Mouse (Mus musculus) neural tube, embryonic 12.5 days (tissue): ENCODE results near the gene Cavin1. TPM values are rescaled to one million over a fixed set of nuclear protein-coding genes. Genes with fewer than 3 reads are reported as not detected.

Experiments
- ATAC-seq: fragments of 200-750 bp; cut with Nextera tagmentation; 2 replicates; pipeline ENCODE4 v1.8.0; 2017; ENCODE audit warnings: low read depth, mild to moderate bottlenecking, moderate TSS enrichment, moderate library complexity; ENCODE audit not compliant: low FRiP score
- H3K27ac ChIP-seq: fragments of 300-500 bp; sonication (generic); 2 replicates; pipeline ENCODE4 v1.5.1; 2016
- H3K27me3 ChIP-seq: fragments of 300-500 bp; sonication (generic); replicated peaks from 2 replicates; pipeline ENCODE4 v1.6.1; 2016; ENCODE audit warnings: mild to moderate bottlenecking
- H3K36me3 ChIP-seq: fragments of 300-500 bp; sonication (generic); 2 replicates; pipeline ENCODE4 v1.6.1; 2016; ENCODE audit warnings: mild to moderate bottlenecking
- H3K4me1 ChIP-seq: fragments of 300-500 bp; sonication (generic); 2 replicates; pipeline ENCODE4 v1.6.1; 2016
- H3K4me2 ChIP-seq: fragments of 300-500 bp; sonication (generic); replicated peaks from 2 replicates; pipeline ENCODE4 v1.6.1; 2016; ENCODE audit warnings: mild to moderate bottlenecking
- H3K4me3 ChIP-seq: fragments of 300-500 bp; sonication (generic); 2 replicates; pipeline ENCODE4 v1.5.1; 2016
- H3K9ac ChIP-seq: fragments of 300-500 bp; sonication (generic); 2 replicates; pipeline ENCODE4 v1.6.1; 2016; ENCODE audit warnings: mild to moderate bottlenecking
- H3K9me3 ChIP-seq: fragments of 300-500 bp; sonication (generic); 2 replicates; pipeline ENCODE4 v1.6.1; 2016; ENCODE audit warnings: mild to moderate bottlenecking
- WGBS: fragments of 180-500 bp; shearing (Covaris S2); methylation state at CpG from one replicate; pipeline ENCODE4 v1.1.7; 2016; 5-methylcytosine and 5-hydroxymethylcytosine counted together
- polyA plus RNA-seq: library from polyadenylated mRNA; unstranded; fragments of >200 nt; fragmentation: Nextera tagmentation; extraction: Ambion mirVana; gene quantifications from 2 replicates; pipeline ENCODE4 v1.2.1, GENCODE M21; 2016

Gene Cavin1
- polyA plus RNA-seq, 1 experiment from 2014 or later = 35.0 TPM

DNA sequence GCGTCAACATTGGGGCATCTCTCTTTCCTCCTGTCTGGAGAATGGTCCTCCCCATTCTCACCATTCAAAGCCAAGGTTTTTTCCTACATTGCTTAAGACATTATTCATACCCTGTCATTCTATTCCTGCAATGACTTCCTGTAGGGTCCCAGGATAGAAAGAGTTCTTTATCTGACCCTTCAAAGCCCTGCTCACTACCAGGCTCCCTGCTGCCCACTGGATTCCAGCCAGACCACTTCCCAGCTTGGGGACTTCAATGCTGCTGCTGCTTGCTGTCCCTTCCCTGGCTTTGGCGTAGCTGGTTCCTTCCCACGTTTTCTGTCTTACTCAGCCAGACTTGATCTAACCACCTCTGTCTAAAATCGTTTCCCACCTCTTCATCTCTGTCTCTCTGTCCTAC lies 23.8 kb downstream of the Cavin1 start:
- Histone ChIP-seq H3K36me3 (no peaks in the 10 kb centered on the region), H3K4me1 (peaks cover 3% of the 10 kb centered on the region; the same call in 1 of the 2 replicates), H3K9me3 (no peaks in the 10 kb centered on the region), H3K27me3 (no peaks in the 10 kb centered on the region), H3K4me3 (no peak overlapping the region), H3K4me2 (no peak overlapping the region), H3K27ac (no peak overlapping the region), H3K9ac (no peak overlapping the region)
- ATAC-seq = no peak
- WGBS = 47% methylated on average over 4 of the region's 4 CpGs

DNA sequence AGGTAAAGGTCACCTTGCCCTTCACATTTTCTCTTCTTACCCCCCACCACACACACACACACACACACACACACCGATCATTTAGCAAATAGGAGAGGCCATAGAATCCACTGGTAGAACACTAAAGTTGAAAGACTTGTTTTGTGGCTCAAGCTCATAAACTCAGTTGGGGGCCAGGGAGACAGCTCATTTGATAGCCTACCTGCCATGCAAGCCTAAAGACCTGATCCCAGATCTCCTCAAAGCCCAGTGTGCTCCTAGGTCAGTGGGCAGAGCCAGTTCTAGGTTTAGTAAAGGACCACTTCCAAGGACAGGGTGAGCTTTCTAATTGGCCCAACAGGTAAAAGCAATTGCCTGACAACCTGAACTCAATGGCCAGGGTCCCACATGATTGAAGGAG lies 28.3 kb downstream of the Cavin1 start:
- no peak overlapping the region for H3K9ac ChIP-seq
- no peak overlapping the region for H3K4me3 ChIP-seq
- H3K4me1 ChIP-seq = peaks cover 11% of the 10 kb centered on the region; the same call in 1 of the 2 replicates
- WGBS = 52% methylated on average over 1 of the region's 1 CpGs
- H3K9me3 ChIP-seq = no peaks in the 10 kb centered on the region
- H3K4me2 ChIP-seq = no peak overlapping the region
- H3K27me3 ChIP-seq = no peaks in the 10 kb centered on the region
- no peak for ATAC-seq
- no peaks in the 10 kb centered on the region for H3K36me3 ChIP-seq
- H3K27ac ChIP-seq = no peak overlapping the region

DNA sequence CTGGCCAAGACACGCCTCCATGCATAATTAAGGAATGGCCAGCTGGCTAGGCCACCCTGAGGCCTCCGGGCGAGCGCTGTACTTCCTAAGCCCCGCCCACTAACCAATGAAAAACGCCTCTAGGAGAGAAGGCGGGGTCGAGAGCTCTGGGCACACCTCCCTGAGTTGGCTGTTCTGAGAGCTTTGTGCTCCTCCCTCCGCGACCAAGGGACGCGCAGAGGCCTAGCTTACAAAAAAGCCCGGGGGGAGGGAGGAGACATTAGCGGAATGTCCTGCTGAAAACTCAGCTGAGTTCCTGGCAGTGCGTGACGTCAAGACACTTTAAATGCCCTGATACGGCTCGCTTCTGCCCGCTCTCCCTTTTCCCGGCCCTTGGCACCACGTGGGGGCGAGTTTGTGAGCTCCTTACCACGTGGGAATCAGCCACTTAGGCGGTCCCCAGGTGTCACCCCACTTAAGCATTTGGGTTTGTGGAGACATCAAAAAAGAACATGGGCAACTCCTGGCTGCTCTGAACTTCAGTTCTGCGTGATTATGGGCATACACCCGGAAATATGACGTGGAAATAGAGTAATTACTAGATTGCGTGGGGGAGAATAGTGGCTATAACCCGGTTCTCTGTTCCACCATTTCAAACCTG lies 31.1 kb downstream of the Cavin1 start, which contains the start of gene Stat3:
Gene Stat3 (minus strand): TSS at position 29 of the 640 bp plus-strand sequence.
- Histone ChIP-seq H3K9ac (peak within 1 kb of the TSS; percentile 87), H3K4me1 (peaks cover 11% of the 10 kb centered on the region; the same call in 1 of the 2 replicates), H3K4me2 (peak within 1 kb of the TSS; percentile 71), H3K4me3 (peak within 1 kb of the TSS; percentile 88), H3K9me3 (no peaks in the 10 kb centered on the region), H3K36me3 (no peaks in the 10 kb centered on the region), H3K27me3 (no peaks in the 10 kb centered on the region), H3K27ac (peak within 1 kb of the TSS; percentile 79; the same call in 1 of the 2 replicates)
- WGBS = 2% methylated on average over 29 of the region's 29 CpGs
- ATAC-seq = peak; percentile 99

DNA sequence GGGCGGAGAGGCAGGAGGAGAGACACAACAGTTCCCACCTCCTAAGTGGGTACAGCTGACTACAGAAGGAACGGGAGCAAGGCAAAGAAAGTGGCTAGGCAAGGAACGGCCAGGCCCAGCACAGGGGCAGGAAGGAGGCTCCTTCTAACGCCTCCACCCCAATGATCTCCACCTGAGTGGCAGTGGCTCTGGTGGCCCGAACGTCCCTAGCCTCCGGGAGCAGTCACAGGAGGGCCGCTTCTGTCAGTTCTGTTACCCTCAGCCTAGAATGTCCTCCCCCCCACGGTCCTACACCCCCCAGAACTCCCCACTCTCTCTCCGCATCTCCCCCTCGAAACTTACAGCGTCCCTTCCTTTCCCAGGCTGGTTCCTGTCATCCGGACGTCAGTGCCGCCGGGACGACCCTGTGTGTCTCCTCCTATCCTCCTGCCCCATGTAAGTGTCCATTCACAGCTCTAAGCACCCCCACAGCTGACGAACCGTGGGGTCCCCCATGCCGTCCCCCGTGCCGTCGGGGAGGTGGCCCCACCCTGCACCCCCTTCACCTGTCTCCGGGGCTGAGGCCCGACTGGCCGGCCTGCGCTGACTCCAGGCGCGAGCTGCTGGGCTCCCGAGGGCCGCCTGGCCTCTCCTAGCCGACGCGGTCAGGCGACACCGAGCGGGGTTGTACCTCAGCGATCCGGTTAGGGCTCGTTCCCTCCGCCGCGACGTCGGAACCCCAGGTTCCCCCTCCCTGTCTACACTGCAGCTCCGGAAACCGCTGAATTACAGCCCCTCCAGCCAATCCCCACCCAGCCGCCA lies 31.8 kb downstream of the Cavin1 start:
- Histone ChIP-seq H3K4me3 (peak overlapping the region; percentile 88), H3K4me2 (peak overlapping the region; percentile 71), H3K9me3 (no peaks in the 10 kb centered on the region), H3K27ac (peak overlapping the region; percentile 79; the same call in 1 of the 2 replicates), H3K4me1 (peaks cover 11% of the 10 kb centered on the region; the same call in 1 of the 2 replicates), H3K27me3 (no peaks in the 10 kb centered on the region), H3K9ac (peak overlapping the region; percentile 87), H3K36me3 (no peaks in the 10 kb centered on the region)
- peak; percentile 30 for ATAC-seq
- 1% methylated on average over 47 of the region's 48 CpGs for WGBS

DNA sequence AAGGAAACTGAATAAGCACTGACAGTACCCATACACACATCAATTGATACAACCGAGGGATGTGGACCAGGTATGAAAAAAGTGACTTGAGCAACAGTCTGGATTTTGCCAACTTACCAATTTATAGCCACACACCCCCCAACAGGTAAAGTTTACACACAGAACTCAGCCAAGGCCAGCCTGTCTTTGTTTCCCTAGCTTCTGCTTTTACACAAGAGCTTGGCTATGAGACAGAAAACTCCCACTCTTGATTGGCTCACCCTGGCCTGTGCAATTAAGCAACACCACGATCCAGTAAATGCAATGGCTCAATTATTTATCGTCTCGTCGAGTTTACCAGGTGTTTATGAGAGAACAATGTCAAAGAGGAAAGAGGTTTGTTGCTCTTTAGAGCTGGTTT lies 32.6 kb downstream of the Cavin1 start:
- Histone ChIP-seq H3K36me3 (no peaks in the 10 kb centered on the region), H3K27me3 (no peaks in the 10 kb centered on the region), H3K4me2 (peak overlapping the region; percentile 71), H3K9ac (peak overlapping the region; percentile 18; the same call in 1 of the 2 replicates), H3K4me3 (0 out of 2 replicates have a peak overlapping the region, but pooled peaks have one; percentile 13), H3K27ac (0 out of 2 replicates have a peak overlapping the region, but pooled peaks have one; percentile 3), H3K9me3 (no peaks in the 10 kb centered on the region), H3K4me1 (peaks cover 11% of the 10 kb centered on the region; the same call in 1 of the 2 replicates)
- ATAC-seq = no peak
- 33% methylated on average over 5 of the region's 5 CpGs for WGBS

DNA sequence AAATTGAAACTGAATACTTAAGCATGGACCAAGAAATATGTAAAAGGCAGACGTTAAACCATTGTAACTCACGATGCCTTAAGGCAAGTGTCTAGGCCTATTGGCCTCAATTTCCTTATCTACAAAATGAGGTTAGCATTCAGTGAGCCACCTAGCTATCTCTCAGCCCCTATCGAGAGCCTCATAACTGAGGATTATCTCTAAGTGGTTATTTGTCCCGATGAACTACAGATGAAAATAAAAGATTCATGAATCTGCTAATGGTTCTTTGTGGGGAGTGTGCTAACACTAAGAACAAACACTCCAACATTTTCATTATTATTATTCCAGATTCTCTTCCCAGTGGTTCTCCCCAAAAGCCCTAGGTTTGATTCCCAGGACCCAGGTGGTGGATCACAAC lies 33.4 kb downstream of the Cavin1 start:
- no peaks in the 10 kb centered on the region for H3K9me3 ChIP-seq
- no peaks in the 10 kb centered on the region for H3K36me3 ChIP-seq
- H3K4me2 ChIP-seq = peak overlapping the region; percentile 71
- peaks cover 11% of the 10 kb centered on the region; the same call in 1 of the 2 replicates for H3K4me1 ChIP-seq
- no peak overlapping the region for H3K9ac ChIP-seq
- H3K4me3 ChIP-seq = no peak overlapping the region
- WGBS = 74% methylated on average over 4 of the region's 4 CpGs
- ATAC-seq = no peak
- no peak overlapping the region for H3K27ac ChIP-seq
- no peaks in the 10 kb centered on the region for H3K27me3 ChIP-seq

DNA sequence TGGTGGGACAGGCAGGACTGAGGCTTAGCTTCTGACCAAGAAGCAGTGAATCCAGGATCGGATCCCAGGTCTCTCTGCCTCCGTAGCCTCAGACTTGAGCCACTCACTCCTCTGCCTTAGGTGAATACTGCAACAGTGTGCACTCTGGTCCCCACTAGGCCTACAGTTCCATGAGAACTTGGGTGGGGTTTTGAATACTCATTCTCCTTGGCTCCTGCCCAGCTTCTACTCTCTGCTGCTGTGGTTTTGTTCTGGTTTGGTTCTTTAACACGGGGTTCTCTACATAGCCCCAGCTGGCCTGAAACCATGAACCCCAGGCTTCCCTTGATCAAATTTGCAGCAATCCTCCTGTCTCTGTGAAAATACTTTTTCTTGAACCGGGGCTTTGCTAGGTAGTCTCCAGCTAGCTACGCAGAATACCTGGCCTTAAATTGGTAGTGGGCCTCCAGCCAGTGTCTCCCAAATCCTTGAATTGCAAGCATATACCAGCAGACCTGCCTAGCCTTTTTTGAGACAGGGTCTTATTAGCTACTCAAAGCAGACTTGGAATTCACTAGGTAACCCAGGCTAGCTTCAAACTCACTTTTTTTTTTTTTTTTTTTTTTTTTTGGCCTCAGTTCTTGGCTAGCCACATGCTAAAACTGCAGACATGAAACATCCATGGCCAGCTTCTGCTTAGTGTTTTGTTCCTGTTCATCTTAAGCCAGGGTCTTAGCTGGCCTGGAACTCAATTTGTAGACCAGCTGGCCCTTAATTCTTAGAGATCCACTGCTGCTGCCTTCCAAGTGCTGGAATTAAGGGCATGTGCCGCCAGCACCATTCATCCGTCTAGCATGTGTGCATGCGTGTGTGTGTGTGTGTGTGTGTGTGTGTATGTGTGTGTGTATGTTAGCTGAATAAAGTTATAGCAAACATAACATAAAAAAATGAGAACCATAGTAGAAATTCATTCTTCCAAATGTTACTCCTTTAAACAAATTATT lies 35.0 kb downstream of the Cavin1 start:
- no peak overlapping the region for H3K4me2 ChIP-seq

DNA sequence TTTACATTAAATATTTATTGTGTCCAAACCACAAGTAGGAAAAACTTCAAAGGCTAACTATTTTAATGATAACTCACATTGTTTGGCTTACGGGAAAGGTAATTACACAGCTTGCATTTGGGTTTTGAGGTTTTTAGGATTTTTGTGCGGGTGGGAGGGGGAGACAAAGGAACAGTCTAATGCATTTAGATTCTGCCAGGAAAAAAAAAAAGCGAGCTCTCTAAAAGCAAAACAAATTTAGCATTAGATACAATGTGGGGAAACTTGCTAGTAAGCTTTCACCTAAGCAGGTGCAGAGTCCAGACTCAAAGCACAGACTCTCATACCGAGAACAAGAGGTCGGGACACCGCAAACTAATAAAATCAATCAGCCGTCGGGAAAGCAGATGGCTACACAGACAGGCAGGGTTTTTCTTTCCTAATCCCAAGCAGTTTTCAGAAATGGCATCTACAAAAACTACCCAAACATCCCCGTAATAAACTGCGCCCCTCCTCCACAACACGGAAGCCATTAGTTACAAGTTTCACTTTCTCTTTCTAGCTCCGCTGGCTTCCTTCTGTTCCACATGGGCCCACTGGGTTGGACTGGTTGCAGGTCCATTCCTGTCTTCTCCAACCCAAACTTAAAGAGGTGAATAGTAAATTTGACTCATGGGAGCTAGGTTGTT lies 39.3 kb downstream of the Cavin1 start:
- Histone ChIP-seq H3K4me3 (no peak overlapping the region), H3K36me3 (no peaks in the 10 kb centered on the region), H3K9ac (no peak overlapping the region), H3K9me3 (no peaks in the 10 kb centered on the region), H3K27ac (no peak overlapping the region), H3K27me3 (no peaks in the 10 kb centered on the region), H3K4me2 (no peak overlapping the region), H3K4me1 (peaks cover 5% of the 10 kb centered on the region; the same call in 1 of the 2 replicates)
- ATAC-seq = no peak
- 54% methylated on average over 12 of the region's 12 CpGs for WGBS

More for the DNA sequence above, 35.0 kb downstream of the Cavin1 start:
- ATAC-seq = no peak
- Histone ChIP-seq H3K27ac (no peak overlapping the region), H3K36me3 (no peaks in the 10 kb centered on the region), H3K4me1 (peaks cover 14% of the 10 kb centered on the region; the same call in 1 of the 2 replicates), H3K27me3 (no peaks in the 10 kb centered on the region), H3K9ac (no peak overlapping the region), H3K4me3 (no peak overlapping the region), H3K9me3 (no peaks in the 10 kb centered on the region)
- 91% methylated on average over 8 of the region's 8 CpGs for WGBS

DNA sequence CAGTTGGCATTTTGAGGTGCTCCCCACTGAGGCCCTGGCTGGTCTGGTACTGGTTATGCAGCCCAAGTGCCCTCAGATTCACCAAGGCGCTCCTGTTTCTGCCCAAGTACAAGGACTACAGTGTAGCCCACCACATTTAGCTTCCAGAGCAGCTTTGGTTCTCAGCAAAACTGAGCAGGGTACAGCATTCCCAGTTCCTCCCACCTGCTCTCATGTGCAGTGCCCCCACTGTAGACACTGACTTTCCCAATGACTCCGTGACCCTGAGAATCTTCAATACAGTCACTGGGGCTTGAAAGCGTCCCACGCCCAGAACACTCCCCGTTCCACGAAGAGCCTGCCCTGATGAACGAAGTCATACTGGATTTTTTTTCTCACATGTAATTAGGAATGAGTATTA lies 40.1 kb downstream of the Cavin1 start:
- peaks cover 5% of the 10 kb centered on the region; the same call in 1 of the 2 replicates for H3K4me1 ChIP-seq
- no peak overlapping the region for H3K27ac ChIP-seq
- 76% methylated on average over 7 of the region's 7 CpGs for WGBS
- no peak overlapping the region for H3K9ac ChIP-seq
- no peaks in the 10 kb centered on the region for H3K27me3 ChIP-seq
- no peak overlapping the region for H3K4me2 ChIP-seq
- H3K9me3 ChIP-seq = no peaks in the 10 kb centered on the region
- H3K4me3 ChIP-seq = no peak overlapping the region
- no peak for ATAC-seq
- H3K36me3 ChIP-seq = no peaks in the 10 kb centered on the region

DNA sequence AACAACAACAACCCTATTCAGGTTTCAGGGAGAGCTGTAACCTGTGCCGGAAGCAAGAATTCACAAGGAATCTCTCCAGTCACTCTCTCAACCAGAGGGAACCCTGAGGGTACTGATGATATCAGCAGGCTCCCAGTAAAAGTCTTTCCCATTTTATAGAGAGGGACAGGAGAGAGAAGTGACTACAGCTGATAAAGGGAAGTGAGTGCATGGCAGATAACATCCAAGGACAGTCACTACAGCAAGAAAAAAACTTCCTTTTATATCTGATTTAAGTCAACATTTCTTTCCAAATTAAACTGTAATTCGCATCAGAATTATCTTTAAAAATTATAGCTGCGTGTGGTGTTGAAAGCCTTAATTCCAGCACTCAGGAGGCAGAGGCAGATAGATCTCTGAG lies 43.3 kb downstream of the Cavin1 start:
- no peaks in the 10 kb centered on the region for H3K36me3 ChIP-seq
- peaks cover 5% of the 10 kb centered on the region; the same call in 1 of the 2 replicates for H3K4me1 ChIP-seq
- H3K4me3 ChIP-seq = no peak overlapping the region
- H3K27ac ChIP-seq = no peak overlapping the region
- H3K9ac ChIP-seq = no peak overlapping the region
- no peaks in the 10 kb centered on the region for H3K9me3 ChIP-seq
- no peak overlapping the region for H3K4me2 ChIP-seq
- ATAC-seq = no peak
- no peaks in the 10 kb centered on the region for H3K27me3 ChIP-seq
- WGBS = 95% methylated on average over 3 of the region's 3 CpGs

DNA sequence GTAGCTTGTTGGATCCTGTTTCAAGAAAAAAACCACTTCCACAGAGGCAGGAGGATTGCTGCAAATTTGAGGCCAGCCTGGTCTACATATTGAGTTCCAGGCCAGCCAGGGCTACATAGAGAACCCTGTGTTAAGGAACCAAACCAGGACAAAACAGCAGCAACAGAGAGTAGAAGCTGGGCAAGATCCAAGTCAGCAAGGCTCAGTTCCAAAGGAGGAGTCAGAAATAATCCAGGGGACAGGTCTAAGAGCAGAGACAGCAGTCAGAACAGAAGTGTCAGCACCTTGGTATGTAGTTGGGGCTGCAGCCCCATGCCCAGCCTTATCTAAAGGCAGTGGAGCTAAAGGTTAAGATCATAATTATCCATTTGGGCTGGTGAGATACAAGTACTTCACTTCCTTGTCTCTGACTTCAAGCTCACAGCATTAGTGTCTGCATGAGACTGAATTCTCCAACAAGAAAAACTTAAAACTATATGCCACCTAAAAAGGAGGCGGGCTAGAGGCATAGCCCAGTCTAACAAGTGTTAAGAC lies 46.2 kb downstream of the Cavin1 start:
- Histone ChIP-seq H3K36me3 (no peaks in the 10 kb centered on the region), H3K9ac (no peak overlapping the region), H3K27ac (no peak overlapping the region), H3K9me3 (no peaks in the 10 kb centered on the region), H3K4me1 (no peaks in the 10 kb centered on the region), H3K4me2 (no peak overlapping the region), H3K27me3 (no peaks in the 10 kb centered on the region), H3K4me3 (no peak overlapping the region)
- ATAC-seq = no peak
- 89% methylated on average over 1 of the region's 1 CpGs for WGBS
